Mouse (Mus musculus) ES-E14 (cell line): ENCODE results near the gene Fiz1.

ENCODE experiments used
- HCFC1 ChIP-seq: IDR thresholded peaks from 2 replicates; pipeline ENCODE4 v1.6.1; 2012; ENCODE audit warnings: low read length, inconsistent platforms, borderline replicate concordance; ENCODE audit not compliant: insufficient read depth
- MAFK ChIP-seq: IDR thresholded peaks from 2 replicates; pipeline ENCODE4 v1.6.1; 2014; ENCODE audit warnings: mild to moderate bottlenecking, low read depth, low read length, inconsistent platforms; ENCODE audit not compliant: insufficient read depth
- ZC3H11A ChIP-seq: IDR thresholded peaks from 2 replicates; pipeline ENCODE4 v1.6.1; 2012; ENCODE audit warnings: low read depth, mild to moderate bottlenecking, inconsistent platforms, low read length, borderline replicate concordance

GRCm38 (mm10) chr7:4957361-4957760 is 57.1 kb downstream of the Fiz1 start:
- TF ChIP-seq MAFK, result no peak
- no peak for TF ChIP-seq ZC3H11A
- TF ChIP-seq HCFC1, result no peak
